Mouse (Mus musculus) myocyte (in vitro differentiated cells): Measurements from ENCODE around the gene Alg9. TPM values are rescaled to one million over a fixed set of nuclear protein-coding genes. Genes with fewer than 3 reads are reported as not detected.

ENCODE experiments used
- H3K27me3 ChIP-seq: one replicate; pipeline ENCODE4 v1.6.1; 2011; ENCODE audit not compliant: control insufficient read depth, insufficient read depth, insufficient read length
- H3K36me3 ChIP-seq: one replicate; pipeline ENCODE4 v1.6.1; 2011; ENCODE audit not compliant: control insufficient read depth, insufficient read depth
- H3K4me2 ChIP-seq: one replicate; pipeline ENCODE4 v1.6.1; 2011; ENCODE audit warnings: low read depth, control low read depth
- H3K4me3 ChIP-seq: one replicate; pipeline ENCODE4 v1.5.1; 2011; ENCODE audit warnings: mild to moderate bottlenecking, control low read depth, moderate library complexity
- H3K79me2 ChIP-seq: one replicate; pipeline ENCODE4 v1.6.1; 2011; ENCODE audit not compliant: control insufficient read depth, insufficient read depth
- H3ac ChIP-seq: one replicate; pipeline ENCODE4 v1.6.1; 2011; ENCODE audit not compliant: control insufficient read depth, insufficient read length
- CEBPB ChIP-seq: IDR thresholded peaks from 2 replicates; pipeline ENCODE4 v1.6.1; 2011; ENCODE audit warnings: mild to moderate bottlenecking, moderate library complexity; ENCODE audit not compliant: poor library complexity, insufficient read depth, severe bottlenecking
- E2F4 ChIP-seq: IDR thresholded peaks from one replicate; pipeline ENCODE4 v1.6.1; 2011; ENCODE audit warnings: mild to moderate bottlenecking, control low read depth, moderate library complexity; ENCODE audit not compliant: insufficient read depth
- MAX ChIP-seq: IDR thresholded peaks from one replicate; pipeline ENCODE4 v1.6.1; 2011; ENCODE audit warnings: low read depth, mild to moderate bottlenecking, control low read depth
- MYOD1 ChIP-seq, 3 experiments: IDR thresholded peaks; one replicate each; pipeline ENCODE4 v1.6.1; 2011; ENCODE audit warnings: control low read depth in 2 of 3, low read depth in 2 of 3, mild to moderate bottlenecking in 2 of 3, moderate library complexity in 1 of 3; ENCODE audit not compliant: insufficient read length in 2 of 3, control insufficient read depth in 1 of 3
- MYOG ChIP-seq, 3 experiments: IDR thresholded peaks; one replicate each; pipeline ENCODE4 v1.6.1; 2011; ENCODE audit warnings: control low read depth in 2 of 3, low read depth in 2 of 3, mild to moderate bottlenecking in 2 of 3; ENCODE audit not compliant: insufficient read length in 2 of 3, control insufficient read depth in 1 of 3, insufficient read depth in 1 of 3
- POLR2A ChIP-seq: IDR thresholded peaks from one replicate; pipeline ENCODE4 v1.6.1; 2011; ENCODE audit warnings: low read depth, mild to moderate bottlenecking, control low read depth, moderate library complexity; ENCODE audit not compliant: insufficient read length
- POLR2AphosphoS2 ChIP-seq: IDR thresholded peaks from one replicate; pipeline ENCODE4 v1.6.1; 2011; ENCODE audit warnings: low read depth, control low read depth; ENCODE audit not compliant: insufficient read length
- REST ChIP-seq: IDR thresholded peaks from one replicate; pipeline ENCODE4 v1.6.1; 2011; ENCODE audit warnings: mild to moderate bottlenecking, control low read depth, moderate library complexity; ENCODE audit not compliant: insufficient read depth, insufficient read length
- SRF ChIP-seq: IDR thresholded peaks from one replicate; pipeline ENCODE4 v1.6.1; 2011; ENCODE audit warnings: low read depth; ENCODE audit not compliant: control insufficient read depth, insufficient read length
- TCF12 ChIP-seq: IDR thresholded peaks from one replicate; pipeline ENCODE4 v1.6.1; 2011; ENCODE audit warnings: mild to moderate bottlenecking, control low read depth; ENCODE audit not compliant: poor library complexity, insufficient read depth, severe bottlenecking
- TCF3 ChIP-seq: IDR thresholded peaks from one replicate; pipeline ENCODE4 v1.6.1; 2011; ENCODE audit warnings: low read depth, control low read depth; ENCODE audit not compliant: insufficient read length
- USF1 ChIP-seq: IDR thresholded peaks from one replicate; pipeline ENCODE4 v1.6.1; 2011; ENCODE audit warnings: low read depth, mild to moderate bottlenecking, control low read depth, moderate library complexity
- polyA plus RNA-seq: library from polyadenylated mRNA; unstranded; fragments of >200 nt; fragmentation: generic; extraction: Trizol; gene quantifications from one replicate; pipeline ENCODE4 v1.2.1, GENCODE M21; 2012; ENCODE audit warnings: missing spikeins

Gene Alg9
- polyA plus RNA-seq, 1 experiment = 22.5 TPM

GRCm38 (mm10) chr9:50873210-50873609 is 98.4 kb downstream of the Alg9 start:
- H3K27me3 ChIP-seq = no peaks in the 10 kb centered on the region
- H3ac ChIP-seq = no peak overlapping the region
- no peak overlapping the region for H3K4me2 ChIP-seq
- no peak for TF ChIP-seq SRF
- no peak for TF ChIP-seq MYOD1 (IDR thresholded peaks at IDR 0.05; ENCODE audit: control insufficient read depth in 1 of 3, insufficient read length in 2 of 3, low read depth in 2 of 3)
- no peak for TF ChIP-seq E2F4
- no peak for TF ChIP-seq TCF12
- no peak for TF ChIP-seq TCF3
- no peak for TF ChIP-seq MAX
- TF ChIP-seq CEBPB = no peak
- TF ChIP-seq USF1 = no peak
- TF ChIP-seq REST = no peak
- no peak for TF ChIP-seq POLR2A
- TF ChIP-seq MYOG (IDR thresholded peaks at IDR 0.05; ENCODE audit: control insufficient read depth in 1 of 3, insufficient read depth in 1 of 3, insufficient read length in 2 of 3, low read depth in 2 of 3) = no peak
- no peak for TF ChIP-seq POLR2AphosphoS2
- no peaks in the 10 kb centered on the region for H3K79me2 ChIP-seq
- peaks cover 14% of the 10 kb centered on the region for H3K36me3 ChIP-seq
- no peak overlapping the region for H3K4me3 ChIP-seq

DNA sequence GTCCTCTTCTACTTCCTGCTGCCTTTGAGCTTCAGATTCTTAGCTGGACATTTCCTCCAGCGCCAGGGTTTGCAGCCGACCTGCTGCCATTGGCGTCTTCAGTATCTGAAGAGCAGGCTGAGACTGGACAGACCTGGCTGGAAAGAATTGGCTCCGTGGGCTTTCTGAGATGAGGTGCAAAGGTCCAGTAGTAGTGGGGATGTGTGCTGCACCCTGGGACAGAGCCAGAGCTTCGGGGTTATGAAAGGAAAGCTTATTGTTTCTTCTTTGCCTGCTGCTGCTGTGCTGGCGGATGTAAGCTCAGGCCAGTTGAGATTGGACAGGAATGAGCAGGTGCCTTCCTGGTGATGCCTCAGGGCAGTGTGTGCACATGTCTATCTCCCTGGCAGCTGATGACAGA is 99.2 kb downstream of the Alg9 start:
- no peaks in the 10 kb centered on the region for H3K79me2 ChIP-seq
- H3K36me3 ChIP-seq = peaks cover 18% of the 10 kb centered on the region
- no peaks in the 10 kb centered on the region for H3K27me3 ChIP-seq
- no peak overlapping the region for H3ac ChIP-seq
- H3K4me2 ChIP-seq = no peak overlapping the region
- no peak overlapping the region for H3K4me3 ChIP-seq
- TF ChIP-seq MYOD1 (IDR thresholded peaks at IDR 0.05; ENCODE audit: control insufficient read depth in 1 of 3, insufficient read length in 2 of 3, low read depth in 2 of 3) (peak in 1 of 3 experiments; percentile 13), SRF (no peak), REST (no peak), CEBPB (no peak)

DNA sequence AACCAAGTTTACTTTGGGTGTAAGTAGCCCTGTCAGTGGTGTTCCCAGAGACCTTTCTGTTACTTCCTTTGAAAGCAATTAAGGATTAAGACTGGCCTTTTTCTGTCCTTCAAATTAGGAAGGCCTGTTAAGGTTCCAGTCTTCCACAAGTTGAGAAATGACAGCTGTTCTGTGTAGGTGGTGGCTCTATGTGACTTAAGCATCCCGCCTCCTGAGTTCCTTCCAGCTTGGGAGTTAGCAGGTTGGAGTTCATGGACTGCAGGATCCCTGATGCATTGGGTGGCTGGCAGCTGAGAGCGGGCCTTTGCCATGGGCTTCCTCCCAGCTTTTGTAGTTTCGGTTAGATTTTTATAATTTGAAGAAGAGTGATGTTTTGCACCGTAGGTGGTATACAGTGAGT is 100.7 kb downstream of the Alg9 start:
- no peaks in the 10 kb centered on the region for H3K79me2 ChIP-seq
- H3K36me3 ChIP-seq = peaks cover 23% of the 10 kb centered on the region
- H3K27me3 ChIP-seq = no peaks in the 10 kb centered on the region
- no peak overlapping the region for H3ac ChIP-seq
- H3K4me2 ChIP-seq = no peak overlapping the region
- no peak overlapping the region for H3K4me3 ChIP-seq
- no peak for TF ChIP-seq E2F4
- peak in 1 of 3 experiments; percentile 36 for TF ChIP-seq MYOD1 (IDR thresholded peaks at IDR 0.05; ENCODE audit: control insufficient read depth in 1 of 3, insufficient read length in 2 of 3, low read depth in 2 of 3)
- TF ChIP-seq TCF3 = no peak
- no peak for TF ChIP-seq USF1
- no peak for TF ChIP-seq POLR2AphosphoS2
- no peak for TF ChIP-seq POLR2A
- TF ChIP-seq REST = no peak

DNA sequence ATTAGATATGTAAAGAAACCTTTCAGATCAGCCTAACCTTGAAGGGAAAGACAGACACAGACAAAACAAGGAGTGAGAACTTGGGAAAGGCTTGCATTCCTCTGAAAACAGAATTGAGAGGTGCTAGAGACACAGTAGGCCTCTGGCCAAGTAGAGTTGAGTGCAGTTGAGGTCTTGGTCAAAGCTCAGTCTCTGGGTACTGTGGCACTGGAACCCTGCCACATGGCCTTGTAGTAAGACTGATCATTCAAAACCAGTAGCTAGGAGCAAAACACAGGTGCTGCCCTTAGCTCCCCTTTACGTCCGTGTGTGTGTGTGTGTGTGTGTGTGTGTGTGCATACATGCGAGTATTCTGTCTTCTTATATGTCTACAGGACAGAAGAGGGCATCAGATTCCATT is 101.5 kb downstream of the Alg9 start:
- Histone ChIP-seq H3K79me2 (no peaks in the 10 kb centered on the region), H3K4me3 (no peak overlapping the region), H3K27me3 (no peaks in the 10 kb centered on the region), H3K36me3 (peaks cover 31% of the 10 kb centered on the region), H3ac (no peak overlapping the region), H3K4me2 (no peak overlapping the region)
- TF ChIP-seq MYOG (IDR thresholded peaks at IDR 0.05; ENCODE audit: control insufficient read depth in 1 of 3, insufficient read depth in 1 of 3, insufficient read length in 2 of 3, low read depth in 2 of 3) = no peak
- no peak for TF ChIP-seq TCF3
- TF ChIP-seq POLR2AphosphoS2 = no peak
- TF ChIP-seq REST = no peak
- TF ChIP-seq E2F4 = no peak
- TF ChIP-seq POLR2A = no peak
- no peak for TF ChIP-seq SRF
- TF ChIP-seq CEBPB = no peak
- TF ChIP-seq TCF12 = no peak
- no peak for TF ChIP-seq USF1
- TF ChIP-seq MYOD1 (IDR thresholded peaks at IDR 0.05; ENCODE audit: control insufficient read depth in 1 of 3, insufficient read length in 2 of 3, low read depth in 2 of 3) = no peak
- TF ChIP-seq MAX = no peak

DNA sequence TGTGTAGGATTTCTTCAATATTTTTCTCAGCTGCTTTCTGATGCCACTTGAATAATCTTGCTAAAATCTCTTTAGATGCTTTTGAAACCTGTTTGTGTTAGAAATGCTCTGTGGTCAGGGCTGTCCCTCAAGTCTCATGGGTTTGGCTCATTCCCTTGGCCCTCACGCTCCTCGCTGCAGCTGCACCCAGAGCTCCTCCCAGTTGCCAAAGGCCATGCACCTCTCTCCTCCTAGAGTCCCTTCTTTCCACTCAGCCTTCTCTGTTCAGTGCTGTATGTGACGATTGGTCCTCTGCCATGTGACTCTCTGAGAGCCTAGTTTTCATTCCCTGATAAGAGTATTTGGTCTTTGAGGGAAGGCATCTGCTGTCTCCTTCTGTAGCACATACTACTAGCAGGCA is 102.6 kb downstream of the Alg9 start:
- Histone ChIP-seq H3K36me3 (peaks cover 37% of the 10 kb centered on the region), H3K79me2 (no peaks in the 10 kb centered on the region), H3K4me2 (no peak overlapping the region), H3ac (no peak overlapping the region), H3K4me3 (no peak overlapping the region), H3K27me3 (no peaks in the 10 kb centered on the region)
- TF ChIP-seq POLR2A (no peak), MYOG (IDR thresholded peaks at IDR 0.05; ENCODE audit: control insufficient read depth in 1 of 3, insufficient read depth in 1 of 3, insufficient read length in 2 of 3, low read depth in 2 of 3) (peak in 1 of 3 experiments; percentile 11), USF1 (no peak), MAX (no peak), TCF3 (no peak)
